Mouse (Mus musculus) right cerebral cortex, postnatal 25 days (tissue): ENCODE measurements around the gene Olfm1.
A peak's percentile ranks its signal among the peaks of the same experiment; 100 is the strongest.

Experiments used
- DNase-seq: peaks from one replicate; pipeline ENCODE4 v3.0.0; 2022

Olfm1 gene

DNA sequence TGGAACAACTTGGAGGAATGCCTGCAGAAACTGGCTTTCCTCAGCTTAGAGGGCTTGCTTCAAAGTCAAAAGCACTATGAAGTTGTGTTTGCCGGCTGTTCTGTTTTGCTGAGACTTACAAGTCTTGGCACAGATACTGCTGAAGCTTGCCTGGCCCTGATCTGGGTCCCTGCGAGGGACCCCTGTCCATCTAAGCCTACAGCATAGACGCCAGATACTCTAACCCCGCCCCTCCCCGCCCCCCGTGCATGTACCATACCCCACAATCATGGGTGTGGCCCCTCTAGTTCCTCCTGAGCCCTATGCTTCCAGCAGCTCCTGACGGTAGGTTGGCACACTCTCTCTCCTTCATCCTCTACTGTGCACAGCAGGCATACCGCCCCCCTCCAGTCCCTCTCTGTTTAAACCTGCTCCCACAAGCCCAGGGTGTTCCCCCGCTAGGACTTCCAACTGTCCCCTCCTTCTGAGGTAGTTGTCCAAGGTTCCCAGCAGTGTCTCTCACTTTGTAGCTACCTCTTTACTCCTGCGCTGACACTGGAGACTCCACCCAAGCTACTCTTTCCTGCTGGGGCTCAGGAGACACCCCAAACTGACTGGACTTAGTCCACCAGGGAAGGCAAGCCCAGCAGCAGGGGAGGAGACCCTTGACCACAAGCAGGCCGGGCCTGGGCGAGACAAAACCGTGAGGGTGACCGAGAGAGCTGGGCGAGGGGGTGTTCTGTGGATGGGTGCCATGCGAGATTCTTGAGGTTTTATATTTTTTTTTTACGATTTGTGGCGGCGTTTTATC lies 12.1 kb downstream of the Olfm1 start:
- no peak for DNase-seq

GRCm38 (mm10) chr2:28205467-28205805 lies 12.6 kb downstream of the Olfm1 start:
- peak; percentile 90 for DNase-seq

DNA sequence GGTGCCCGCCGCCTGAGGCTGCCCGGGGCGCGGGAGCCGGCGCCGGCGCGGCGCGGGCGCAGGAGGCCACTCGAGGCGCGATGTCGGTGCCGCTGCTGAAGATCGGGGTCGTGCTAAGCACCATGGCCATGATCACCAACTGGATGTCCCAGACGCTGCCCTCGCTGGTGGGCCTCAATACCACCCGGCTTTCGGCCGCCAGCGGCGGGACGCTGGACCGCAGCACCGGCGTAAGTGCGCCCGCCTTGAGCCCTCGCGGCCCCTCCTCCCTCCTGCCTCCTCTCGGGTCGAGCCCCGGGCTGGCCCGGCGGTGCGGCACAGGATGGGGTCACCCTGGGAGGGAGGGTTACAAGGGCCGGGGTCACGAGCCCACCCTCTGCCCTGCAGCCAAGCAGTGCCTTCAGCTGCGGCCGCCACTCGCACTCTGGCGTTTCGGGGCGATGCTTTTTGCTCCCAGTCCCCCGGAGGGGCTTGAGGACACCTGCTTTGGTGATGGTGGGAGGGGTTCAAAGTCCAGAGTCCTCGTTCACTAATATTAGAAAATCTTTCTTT lies 13.2 kb downstream of the Olfm1 start:
- no peak for DNase-seq

DNA sequence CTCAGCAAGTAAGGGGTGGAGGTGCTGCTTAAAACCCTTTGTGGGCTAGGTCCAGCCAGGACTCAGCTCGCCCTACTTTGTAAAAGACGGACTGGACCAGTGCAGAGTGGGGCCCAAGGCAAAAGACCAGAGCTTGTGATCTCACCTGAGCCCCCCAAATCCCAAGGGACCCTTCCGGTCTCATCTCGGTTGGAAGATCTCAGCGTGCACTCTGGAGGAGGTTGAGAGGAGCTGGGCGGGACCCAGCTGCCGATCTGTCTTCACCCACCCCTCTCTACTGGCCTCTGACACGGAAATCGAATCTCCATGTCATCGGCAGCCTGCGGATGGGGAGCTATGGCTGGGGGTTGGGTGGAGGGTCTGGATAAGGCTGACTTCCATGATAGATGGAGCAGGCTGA lies 13.7 kb downstream of the Olfm1 start:
- DNase-seq, result no peak

GRCm38 (mm10) chr2:28207200-28207750 lies 14.5 kb downstream of the Olfm1 start:
- no peak for DNase-seq

DNA sequence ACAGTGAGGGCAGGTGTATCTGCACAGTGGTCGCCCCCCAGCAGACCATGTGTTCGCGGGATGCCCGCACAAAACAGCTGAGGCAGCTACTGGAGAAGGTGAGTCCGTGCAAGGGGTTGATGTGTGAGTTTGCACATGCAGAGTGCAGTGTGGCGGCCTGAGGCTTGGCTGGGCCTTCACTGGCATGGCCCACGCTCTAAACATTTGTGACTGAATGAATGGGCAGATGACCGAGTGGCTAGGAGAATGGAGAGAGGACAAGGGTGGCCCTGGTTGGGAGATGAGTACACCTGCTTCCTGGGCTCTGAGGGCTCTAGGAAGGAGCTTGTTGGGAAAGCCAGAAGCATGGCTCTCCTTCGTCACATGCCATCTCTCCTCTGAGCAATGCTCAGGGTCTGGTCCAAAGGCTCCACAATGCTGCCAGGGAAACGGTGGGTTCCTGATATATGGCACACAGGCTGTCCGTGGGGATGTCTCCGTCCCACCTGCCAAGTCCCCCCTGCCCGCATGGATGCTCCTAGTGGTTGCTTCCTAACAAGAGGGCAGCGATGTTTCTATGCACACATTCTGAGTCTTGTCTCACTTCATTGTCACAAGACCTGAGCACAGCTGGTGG lies 15.4 kb downstream of the Olfm1 start:
- DNase-seq, result no peak

GRCm38 (mm10) chr2:28209211-28209610 lies 16.4 kb downstream of the Olfm1 start:
- no peak for DNase-seq

GRCm38 (mm10) chr2:28209653-28210052 lies 16.9 kb downstream of the Olfm1 start:
- DNase-seq, result no peak

DNA sequence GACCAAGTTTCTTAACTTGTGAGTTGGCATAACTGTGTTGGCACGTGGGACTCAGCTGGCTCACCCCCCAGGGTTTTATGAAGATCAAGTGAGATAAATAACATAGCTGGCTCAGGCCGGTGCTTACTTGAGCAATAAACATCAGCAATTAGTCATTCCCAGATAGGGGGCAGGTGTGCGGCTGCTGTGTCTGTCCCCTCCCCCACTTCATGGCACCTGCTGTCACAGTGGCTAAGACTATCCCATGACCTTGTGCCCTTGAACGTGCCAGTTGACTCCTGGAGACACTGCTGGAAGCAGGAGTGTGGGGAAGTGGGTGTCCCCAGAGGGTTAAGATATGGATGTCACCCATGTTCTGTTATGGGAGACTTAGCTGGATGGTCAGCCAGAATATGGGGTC lies 17.5 kb downstream of the Olfm1 start:
- no peak for DNase-seq

- no peak for DNase-seq
Measured at GRCm38 (mm10) chr2:28211531-28212281, 18.9 kb downstream of the Olfm1 start.

DNA sequence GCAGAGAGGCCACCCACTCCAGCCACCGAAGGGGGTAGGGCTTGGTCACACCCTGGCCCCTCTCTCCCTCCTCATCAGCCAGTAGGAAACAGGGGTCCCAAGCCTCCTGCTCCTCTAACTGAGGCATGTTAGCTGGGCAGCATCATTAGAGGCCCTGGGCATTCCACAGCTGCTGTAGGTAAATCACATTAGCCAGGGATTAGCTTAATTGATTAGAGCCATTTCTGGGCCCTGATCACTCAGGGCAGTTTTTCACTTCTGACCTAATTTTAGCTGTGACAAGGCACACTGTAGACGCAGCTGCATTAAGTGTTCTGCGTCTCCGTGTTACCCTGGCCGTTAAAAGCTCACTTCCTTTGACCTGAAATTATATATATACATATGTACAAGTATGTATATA lies 20.1 kb downstream of the Olfm1 start:
- DNase-seq, result no peak

- no peak for DNase-seq
Measured at GRCm38 (mm10) chr2:28216211-28216775, 23.5 kb downstream of the Olfm1 start.

DNA sequence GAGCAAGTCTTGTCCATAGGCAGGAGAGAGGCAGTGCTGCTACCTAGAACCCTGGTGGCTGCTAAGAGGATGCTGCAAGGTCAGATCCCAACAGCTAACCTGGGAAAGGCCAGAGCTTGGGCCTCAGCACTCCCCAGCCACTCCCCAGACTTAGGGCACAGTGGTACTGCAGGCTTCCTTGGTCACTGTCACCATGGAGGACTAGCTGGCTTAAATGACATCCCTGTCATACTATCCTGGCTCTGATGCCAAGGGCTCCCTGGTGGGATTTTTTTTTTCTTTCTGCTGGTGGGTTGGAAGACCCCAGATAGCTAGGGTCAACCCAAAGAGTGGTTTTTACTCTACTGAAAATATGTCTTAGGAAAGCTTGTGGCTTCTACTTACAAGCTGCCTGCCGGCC lies 25.0 kb downstream of the Olfm1 start:
- no peak for DNase-seq

GRCm38 (mm10) chr2:28218651-28219356 lies 26.0 kb downstream of the Olfm1 start:
- DNase-seq, result peak; percentile 23

DNA sequence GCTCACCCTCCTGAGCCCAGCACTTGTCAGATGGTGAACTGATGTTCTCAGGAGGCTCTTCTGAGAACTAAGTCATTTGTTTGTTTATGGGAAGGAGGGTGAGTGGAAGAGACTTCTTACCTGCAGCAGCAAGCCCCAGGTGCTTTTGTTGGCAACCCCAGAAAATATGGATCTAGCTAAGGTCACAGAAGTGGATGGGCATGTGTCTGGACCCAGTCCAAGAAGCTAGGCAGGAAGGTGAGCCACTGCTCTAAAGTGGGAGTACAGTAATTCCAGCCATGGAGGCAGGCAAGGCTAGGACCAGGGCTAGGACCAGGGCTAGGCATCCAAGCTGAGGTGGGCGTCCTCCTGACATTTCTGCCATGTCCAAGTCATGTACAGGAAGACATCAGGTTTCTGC lies 26.8 kb downstream of the Olfm1 start:
- DNase-seq, result no peak

- DNase-seq, result no peak
Measured at GRCm38 (mm10) chr2:28221803-28222202, 29.0 kb downstream of the Olfm1 start.

DNA sequence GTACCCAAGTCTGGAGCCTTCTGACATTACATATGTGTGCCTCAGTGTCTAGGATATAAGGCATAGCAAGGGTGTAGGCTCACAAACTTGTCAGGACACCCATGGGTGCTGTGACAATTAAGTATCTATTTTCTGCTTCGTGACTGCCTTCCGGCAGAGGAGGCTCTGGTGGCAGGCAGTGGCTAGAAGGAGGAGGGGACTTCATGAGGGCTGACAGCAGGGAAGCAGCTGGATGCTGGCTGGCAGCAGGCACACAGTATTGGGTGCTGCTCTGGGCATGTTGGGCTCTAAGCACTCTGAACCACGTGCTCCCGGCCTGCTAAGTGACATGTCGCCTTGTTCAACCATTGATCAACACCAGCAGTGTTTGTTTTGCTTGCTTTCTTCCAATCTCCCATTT lies 32.0 kb downstream of the Olfm1 start:
- DNase-seq, result no peak

DNA sequence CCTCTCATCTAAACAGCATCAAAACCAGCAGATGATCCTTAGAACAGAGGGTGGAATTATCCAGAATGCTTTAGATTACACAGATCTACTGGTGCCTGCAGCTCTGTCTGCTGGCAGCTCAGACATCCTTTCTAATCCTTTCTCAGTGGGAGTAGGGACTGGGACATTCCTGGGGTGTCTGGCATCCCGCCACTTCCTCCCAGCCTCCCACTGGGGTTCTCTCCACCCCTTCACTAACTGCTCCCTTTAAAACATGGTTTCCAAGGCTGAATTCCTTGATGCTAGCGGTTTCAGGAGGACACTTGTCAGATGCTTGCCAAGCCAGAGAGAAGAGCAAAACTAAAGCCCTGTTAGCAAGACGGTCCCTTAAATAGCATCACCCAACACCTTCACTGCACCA lies 33.1 kb downstream of the Olfm1 start:
- DNase-seq, result peak; percentile 80

DNA sequence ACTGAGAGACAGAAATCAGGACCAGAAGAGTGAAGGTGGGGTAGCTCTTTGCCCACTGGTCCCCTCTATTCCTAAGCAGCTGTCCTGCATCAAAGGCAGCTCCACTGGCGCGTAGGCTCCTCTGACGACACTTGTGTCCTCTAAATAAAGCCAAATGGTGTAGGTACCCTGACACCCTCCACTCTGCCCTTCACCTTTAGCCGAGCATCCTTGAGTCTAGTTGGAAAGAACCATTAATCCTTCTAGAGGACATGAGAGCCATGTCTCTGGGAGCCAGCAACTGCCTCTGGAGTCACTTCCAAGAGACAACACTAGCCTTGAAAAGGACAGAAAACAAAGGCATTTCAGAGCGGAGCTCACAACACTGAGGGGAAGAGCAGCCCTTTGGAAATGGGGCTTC lies 34.2 kb downstream of the Olfm1 start:
- DNase-seq, result no peak

DNA sequence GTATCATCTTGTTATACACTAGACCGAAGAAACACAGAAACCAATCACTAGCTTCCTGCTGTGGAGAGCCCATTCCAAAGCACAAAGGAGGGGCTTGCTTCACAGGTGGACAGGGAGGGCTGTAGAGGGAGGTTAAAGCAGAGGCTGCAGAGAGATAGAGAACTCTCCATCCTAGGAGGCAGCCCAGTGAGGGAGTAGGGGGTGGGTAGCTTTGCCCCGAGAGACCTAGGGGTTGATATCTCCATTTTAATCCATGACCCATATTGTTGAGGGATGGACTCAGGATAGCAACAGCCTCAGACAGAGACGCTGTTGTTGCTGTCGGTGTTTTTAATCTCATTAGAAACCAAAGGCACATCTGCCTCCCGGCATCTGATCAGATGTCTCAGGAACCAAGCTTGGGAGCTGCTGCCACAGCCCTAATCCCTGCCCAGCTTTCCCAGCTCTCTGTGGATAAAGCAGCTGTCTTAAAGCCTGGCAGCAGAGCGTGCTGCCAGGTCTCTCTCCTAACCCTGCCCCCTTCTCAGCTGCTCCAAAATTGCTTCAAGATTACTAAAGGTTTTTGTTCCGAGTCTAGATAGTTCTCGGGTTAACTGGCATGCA lies 34.9 kb downstream of the Olfm1 start:
- no peak for DNase-seq

- no peak for DNase-seq
Measured at GRCm38 (mm10) chr2:28228364-28228763, 35.6 kb downstream of the Olfm1 start.

DNA sequence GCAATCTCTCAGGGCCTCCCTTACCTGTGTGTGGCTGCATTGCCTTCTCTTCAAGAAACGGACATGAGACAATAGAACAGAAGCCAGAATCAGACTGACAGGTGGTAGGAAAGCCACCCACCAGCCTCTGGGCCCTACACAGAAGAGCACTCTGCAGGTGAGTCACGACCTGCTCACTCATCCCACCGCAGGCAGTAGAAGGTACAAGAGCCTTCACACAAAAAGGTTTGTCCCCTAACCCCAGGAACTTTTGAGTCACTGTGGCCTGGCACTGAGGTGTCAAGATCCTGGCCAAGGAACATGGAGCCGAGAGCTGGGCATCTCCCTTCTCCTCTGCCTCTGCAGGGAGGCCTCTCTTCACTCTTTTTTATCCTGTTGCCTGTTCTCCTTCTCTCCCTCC lies 42.3 kb downstream of the Olfm1 start:
- DNase-seq, result no peak
